Mouse (Mus musculus): ENCODE data around the gene Glud1.

DNA sequence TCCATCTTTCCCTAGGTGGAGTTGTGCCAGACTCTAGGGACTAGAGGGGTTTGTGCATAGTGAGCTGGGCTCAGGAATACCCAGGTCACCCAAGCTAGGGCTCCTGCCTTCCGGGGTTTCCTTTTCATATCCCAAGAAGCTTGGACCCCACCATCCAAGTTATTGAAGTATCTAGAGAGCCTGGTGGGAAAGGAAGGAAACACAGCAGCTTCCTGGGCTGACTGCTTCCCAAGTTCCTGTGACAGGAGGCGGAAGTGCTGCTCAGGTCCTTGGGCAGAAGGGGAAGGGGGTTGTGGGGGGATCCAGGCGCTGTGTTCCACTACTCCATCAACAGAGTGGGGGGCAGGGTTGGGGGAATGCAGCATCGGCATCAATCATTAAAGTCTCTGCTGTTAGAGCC is 66.6 kb downstream of the Glud1 start:
- TF ChIP-seq CTCF (IDR thresholded peaks at IDR 0.05; ENCODE audit: low read depth, low read length), result no peak
- no peak for TF ChIP-seq POLR2AphosphoS5 (IDR thresholded peaks at IDR 0.05; ENCODE audit: insufficient replicate concordance, low read depth, low read length)
- TF ChIP-seq GATA1 (IDR thresholded peaks at IDR 0.05; ENCODE audit: borderline replicate concordance, low read length), result no peak
- no peak for TF ChIP-seq TAL1 (conservative IDR thresholded peaks at IDR 0.05; ENCODE audit: low read depth, low read length)
- no peak for TF ChIP-seq GATA2 (IDR thresholded peaks at IDR 0.05; ENCODE audit: borderline replicate concordance, low read depth, low read length)

Data from G1E (cell line).